Mouse (Mus musculus) kidney, embryonic 15.5 days (tissue): ENCODE results near the gene Isg15. TPM values are rescaled to one million over a fixed set of nuclear protein-coding genes. Genes with fewer than 3 reads are reported as not detected.

Source experiments
- ATAC-seq: fragments of 200-750 bp; cut with Nextera tagmentation; replicated peaks from 2 replicates; pipeline ENCODE4 v1.8.0; 2017; ENCODE audit warnings: moderate TSS enrichment; ENCODE audit not compliant: low FRiP score
- H3K27ac ChIP-seq: fragments of 300-500 bp; sonication (generic); 2 replicates; pipeline ENCODE4 v1.5.1; 2015; ENCODE audit warnings: mild to moderate bottlenecking, inconsistent platforms
- H3K27me3 ChIP-seq: fragments of 300-500 bp; sonication (generic); 2 replicates; pipeline ENCODE4 v1.6.1; 2015; ENCODE audit warnings: inconsistent platforms
- H3K36me3 ChIP-seq: fragments of 300-500 bp; sonication (generic); 2 replicates; pipeline ENCODE4 v1.6.1; 2015; ENCODE audit warnings: inconsistent platforms
- H3K4me1 ChIP-seq: fragments of 300-500 bp; sonication (generic); 2 replicates; pipeline ENCODE4 v1.6.1; 2015; ENCODE audit warnings: inconsistent platforms
- H3K4me2 ChIP-seq: fragments of 300-500 bp; sonication (generic); 2 replicates; pipeline ENCODE4 v1.6.1; 2015; ENCODE audit warnings: moderate library complexity, mild to moderate bottlenecking, inconsistent platforms
- H3K4me3 ChIP-seq: fragments of 300-500 bp; sonication (generic); replicated peaks from 2 replicates; pipeline ENCODE4 v1.5.1; 2015; ENCODE audit warnings: mild to moderate bottlenecking, inconsistent platforms
- H3K9ac ChIP-seq: fragments of 300-500 bp; sonication (generic); 2 replicates; pipeline ENCODE4 v1.6.1; 2015; ENCODE audit warnings: mild to moderate bottlenecking, inconsistent platforms
- H3K9me3 ChIP-seq: fragments of 300-500 bp; sonication (generic); replicated peaks from 2 replicates; pipeline ENCODE4 v1.6.1; 2016; ENCODE audit warnings: inconsistent platforms
- WGBS: fragments of 180-500 bp; shearing (Covaris S2); methylation state at CpG from one replicate; pipeline ENCODE4 v1.1.7; 2015; ENCODE audit warnings: mixed read lengths; 5-methylcytosine and 5-hydroxymethylcytosine counted together
- polyA plus RNA-seq: library from polyadenylated mRNA; unstranded; fragments of >200 nt; fragmentation: Nextera tagmentation; extraction: Ambion mirVana; gene quantifications from 2 replicates; pipeline ENCODE4 v1.2.1, GENCODE M21; 2015

Isg15 gene
- polyA plus RNA-seq, 1 experiment from 2014 or later = 2.5 TPM

DNA sequence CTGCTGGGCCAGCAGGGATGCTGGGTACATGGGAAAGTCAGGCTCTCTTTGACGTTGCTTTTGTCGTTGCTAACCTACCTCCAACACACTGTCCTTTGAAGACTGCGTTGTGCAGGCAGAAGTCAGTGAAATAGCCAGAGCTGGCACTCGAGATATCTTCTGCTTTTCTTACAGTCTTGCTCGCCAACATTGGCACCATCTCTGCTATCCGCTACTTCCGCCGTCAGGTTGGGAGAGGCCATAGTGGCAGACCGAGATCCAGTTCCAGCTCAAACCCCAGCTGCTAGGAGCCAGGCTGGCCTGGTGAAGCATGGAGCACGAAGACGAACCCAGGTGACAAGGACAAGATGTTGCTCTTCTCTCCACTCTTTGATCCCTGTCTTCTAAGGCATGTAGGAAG, 19.3 kb upstream of the Isg15 start:
- no peak overlapping the region for H3K9ac ChIP-seq
- no peak overlapping the region for H3K4me2 ChIP-seq
- H3K4me3 ChIP-seq = no peak overlapping the region
- no peaks in the 10 kb centered on the region for H3K27me3 ChIP-seq
- no peak for ATAC-seq
- H3K9me3 ChIP-seq = no peaks in the 10 kb centered on the region
- no peak overlapping the region for H3K27ac ChIP-seq
- 89% methylated on average over 11 of the region's 11 CpGs for WGBS
- H3K4me1 ChIP-seq = no peaks in the 10 kb centered on the region
- H3K36me3 ChIP-seq = no peaks in the 10 kb centered on the region

DNA sequence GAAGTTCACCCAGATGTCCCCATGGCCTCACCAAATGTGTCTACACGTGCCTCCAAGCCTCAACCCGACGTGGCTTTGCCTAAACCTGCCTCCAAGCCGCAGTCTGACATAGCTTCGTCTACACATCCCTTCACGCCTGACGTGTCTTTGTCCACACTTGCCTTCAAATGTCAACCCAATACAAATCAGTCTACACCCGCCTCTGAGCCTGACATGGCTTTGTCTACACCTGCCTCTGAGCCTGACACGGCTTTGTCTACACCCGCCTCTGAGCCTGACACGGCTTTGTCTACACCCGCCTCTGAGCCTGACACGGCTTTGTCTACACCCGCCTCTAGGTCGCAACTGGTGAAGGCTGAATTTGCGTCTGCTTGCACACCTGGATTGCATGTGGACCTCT, 17.2 kb upstream of the Isg15 start:
- no peaks in the 10 kb centered on the region for H3K36me3 ChIP-seq
- H3K27ac ChIP-seq = no peak overlapping the region
- no peaks in the 10 kb centered on the region for H3K27me3 ChIP-seq
- ATAC-seq = no peak
- H3K4me2 ChIP-seq = no peak overlapping the region
- H3K9ac ChIP-seq = no peak overlapping the region
- H3K9me3 ChIP-seq = no peaks in the 10 kb centered on the region
- no peaks in the 10 kb centered on the region for H3K4me1 ChIP-seq
- 79% methylated on average over 16 of the region's 16 CpGs for WGBS
- H3K4me3 ChIP-seq = no peak overlapping the region

DNA sequence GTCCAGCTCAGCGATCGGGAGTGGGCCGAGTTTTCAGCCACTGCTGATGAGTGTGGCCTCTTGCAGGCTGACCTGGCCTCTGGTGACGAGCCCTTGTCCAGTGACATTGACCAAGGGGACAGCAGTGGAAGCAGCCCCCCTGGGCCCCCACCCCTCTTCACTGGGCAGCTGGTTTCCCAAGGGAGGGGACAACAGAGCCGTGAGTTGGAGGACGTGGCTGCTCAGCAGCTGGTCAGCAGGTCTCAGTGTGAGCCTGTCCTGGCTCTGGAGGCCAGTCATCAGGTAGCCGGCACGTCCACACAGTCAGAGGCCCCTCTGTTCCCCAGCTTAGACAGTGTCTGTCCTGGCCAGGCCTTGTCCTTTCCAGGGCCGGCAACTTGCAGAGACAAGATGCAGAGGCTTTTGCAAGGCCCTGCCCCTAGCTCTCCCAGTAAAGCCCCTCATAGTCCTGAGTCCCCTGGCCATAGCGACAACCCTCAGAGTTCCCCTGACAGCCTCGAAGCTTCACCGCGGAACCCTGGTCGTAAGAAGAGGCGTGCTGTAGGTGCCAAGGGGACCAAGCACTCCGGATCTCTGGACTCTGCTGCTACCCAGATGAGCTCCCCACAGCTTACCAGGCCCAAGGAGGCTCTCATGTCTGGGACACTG, 16.5 kb upstream of the Isg15 start:
- Histone ChIP-seq H3K36me3 (no peaks in the 10 kb centered on the region), H3K4me2 (no peak overlapping the region), H3K4me3 (no peak overlapping the region), H3K27ac (no peak overlapping the region), H3K9ac (no peak overlapping the region), H3K4me1 (no peaks in the 10 kb centered on the region), H3K9me3 (no peaks in the 10 kb centered on the region), H3K27me3 (no peaks in the 10 kb centered on the region)
- 77% methylated on average over 16 of the region's 16 CpGs for WGBS
- ATAC-seq = no peak

DNA sequence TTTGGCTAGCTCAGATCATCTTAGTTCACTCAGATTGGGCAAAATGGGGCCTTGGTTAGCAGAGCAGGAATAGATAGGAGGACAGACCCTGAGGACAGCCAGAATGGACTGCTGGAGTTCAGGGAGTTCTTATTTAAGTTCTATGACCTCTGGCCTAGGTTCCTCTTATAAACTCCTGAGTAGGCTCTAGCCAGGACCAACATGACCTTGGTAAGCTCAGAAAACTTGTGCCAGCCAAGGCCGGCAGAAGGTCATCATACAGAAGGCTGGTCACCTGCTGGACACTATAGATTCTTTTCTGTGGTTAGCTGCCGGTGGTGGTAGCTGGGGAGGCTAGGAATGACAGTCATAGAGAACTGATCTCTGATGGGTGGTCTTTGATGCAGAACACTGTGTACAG, 15.6 kb upstream of the Isg15 start:
- Histone ChIP-seq H3K27me3 (no peaks in the 10 kb centered on the region), H3K4me2 (no peak overlapping the region), H3K9ac (no peak overlapping the region), H3K9me3 (no peaks in the 10 kb centered on the region), H3K36me3 (no peaks in the 10 kb centered on the region), H3K4me3 (no peak overlapping the region), H3K4me1 (no peaks in the 10 kb centered on the region), H3K27ac (no peak overlapping the region)
- no peak for ATAC-seq
- WGBS = 81% methylated on average over 2 of the region's 2 CpGs

DNA sequence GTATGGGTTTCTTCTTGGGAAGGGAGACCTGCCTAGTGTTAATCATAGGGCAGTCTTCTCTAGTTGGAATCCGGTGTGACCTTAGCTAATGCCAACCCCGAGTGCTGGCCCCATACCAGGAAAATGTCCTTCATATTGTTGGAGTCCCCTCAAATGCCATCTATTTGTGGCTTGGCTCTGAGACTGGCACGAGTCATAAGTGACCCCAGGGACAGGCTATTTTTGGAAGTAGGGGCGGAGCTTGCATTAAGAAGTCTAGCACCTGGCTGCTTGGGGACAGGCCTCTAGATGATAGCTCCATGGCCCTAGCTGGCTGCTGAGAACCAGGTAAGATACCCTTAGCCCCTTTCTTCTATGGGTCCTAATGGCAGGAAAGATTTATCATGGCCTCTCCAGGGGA, 15.0 kb upstream of the Isg15 start, which contains the start of gene Perm1:
Gene Perm1 (plus strand): TSS at position 220 of the 400 bp plus-strand sequence.
- WGBS = 70% methylated on average over 4 of the region's 4 CpGs
- Histone ChIP-seq H3K4me2 (no peak within 1 kb of the TSS), H3K9ac (no peak within 1 kb of the TSS), H3K27me3 (no peaks in the 10 kb centered on the region), H3K9me3 (no peaks in the 10 kb centered on the region), H3K4me3 (no peak within 1 kb of the TSS), H3K4me1 (no peaks in the 10 kb centered on the region), H3K36me3 (no peaks in the 10 kb centered on the region), H3K27ac (no peak within 1 kb of the TSS)
- ATAC-seq = no peak

DNA sequence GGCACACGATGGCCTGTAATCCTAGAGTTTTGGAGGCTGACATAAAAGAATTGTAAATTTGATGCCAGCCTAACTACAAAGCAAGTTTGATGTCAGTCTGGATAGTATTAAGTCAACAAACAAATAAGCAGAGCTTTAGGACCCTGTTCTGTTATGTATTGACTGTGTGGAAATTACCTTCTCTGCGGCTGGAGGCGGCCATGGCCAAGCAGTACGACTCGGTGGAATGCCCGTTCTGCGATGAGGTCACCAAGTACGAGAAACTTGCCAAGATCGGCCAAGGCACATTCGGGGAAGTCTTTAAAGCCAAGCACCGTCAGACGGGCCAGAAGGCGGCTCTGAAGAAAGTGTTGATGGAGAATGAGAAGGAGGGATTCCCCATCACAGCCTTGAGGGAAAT, 12.5 kb upstream of the Isg15 start:
- 91% methylated on average over 13 of the region's 13 CpGs for WGBS
- H3K9me3 ChIP-seq = no peaks in the 10 kb centered on the region

DNA sequence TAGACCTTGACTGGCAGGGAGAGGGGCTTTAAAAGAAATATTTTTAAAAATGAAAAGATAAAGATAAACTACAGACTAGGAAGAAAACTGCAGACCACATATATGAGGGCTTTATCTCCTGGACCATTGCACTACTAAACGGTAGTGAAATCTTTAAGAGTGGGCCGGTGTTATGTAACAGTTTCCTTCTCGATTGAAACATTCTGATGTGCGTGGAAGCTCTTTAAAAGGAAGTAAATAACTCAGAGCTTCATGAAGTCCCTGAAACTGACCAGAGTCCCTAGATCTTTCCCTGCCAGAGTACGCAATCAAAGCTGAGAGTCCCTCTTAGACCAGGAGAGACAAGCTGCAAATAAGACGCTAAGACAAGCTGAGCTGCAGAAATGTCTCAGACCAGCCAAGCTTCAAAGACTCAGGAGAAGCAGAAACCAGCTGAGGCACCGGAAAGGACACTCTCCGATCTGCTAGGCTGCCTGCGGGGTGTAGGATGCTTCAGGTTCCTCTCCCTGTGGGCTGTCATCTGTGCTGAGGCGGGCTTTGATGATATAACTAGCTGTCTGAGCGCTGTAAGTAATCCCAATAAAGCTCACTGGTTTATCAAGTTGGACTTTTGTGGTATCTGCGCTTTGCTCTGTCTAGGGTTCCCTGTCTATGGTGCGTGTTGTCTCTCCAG, 9.5 kb upstream of the Isg15 start:
- H3K9me3 ChIP-seq = no peaks in the 10 kb centered on the region
- ATAC-seq = no peak
- H3K4me1 ChIP-seq = 0 out of 2 replicates have a peak, but pooled peaks cover 3% of the 10 kb centered on the region
- H3K4me3 ChIP-seq = no peak overlapping the region
- no peak overlapping the region for H3K4me2 ChIP-seq
- H3K36me3 ChIP-seq = 0 out of 2 replicates have a peak, but pooled peaks cover 3% of the 10 kb centered on the region
- no peak overlapping the region for H3K27ac ChIP-seq
- H3K27me3 ChIP-seq = peaks cover 3% of the 10 kb centered on the region; the same call in 1 of the 2 replicates
- 69% methylated on average over 13 of the region's 13 CpGs for WGBS
- no peak overlapping the region for H3K9ac ChIP-seq

More for the DNA sequence above, 12.5 kb upstream of the Isg15 start:
- H3K36me3 ChIP-seq = no peaks in the 10 kb centered on the region
- H3K4me3 ChIP-seq = no peak overlapping the region
- no peak overlapping the region for H3K4me2 ChIP-seq
- no peak for ATAC-seq
- H3K9ac ChIP-seq = no peak overlapping the region
- H3K4me1 ChIP-seq = no peaks in the 10 kb centered on the region
- H3K27me3 ChIP-seq = no peaks in the 10 kb centered on the region
- H3K27ac ChIP-seq = no peak overlapping the region

DNA sequence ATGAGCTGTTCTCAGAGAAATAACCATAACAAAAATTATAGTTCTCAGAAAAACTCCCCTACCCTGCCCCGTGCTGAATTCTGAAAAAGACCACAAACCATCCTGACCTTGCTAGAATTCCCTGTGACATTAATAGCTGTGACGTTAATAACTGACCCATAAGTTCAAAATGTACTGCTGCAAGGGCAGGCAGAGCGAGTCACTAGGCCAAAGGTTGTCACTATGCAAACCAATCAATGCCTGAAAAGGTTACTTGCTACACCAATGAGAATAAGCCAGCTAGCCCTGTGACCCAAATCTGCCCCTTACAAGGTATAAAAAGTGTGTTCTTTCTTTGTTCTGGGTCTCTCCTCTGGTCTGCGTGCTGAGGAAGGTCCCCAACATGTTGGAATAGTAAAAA, 8.3 kb upstream of the Isg15 start:
- H3K4me1 ChIP-seq = peaks cover 11% of the 10 kb centered on the region; the same call in 1 of the 2 replicates
- no peak overlapping the region for H3K27ac ChIP-seq
- 80% methylated on average over 4 of the region's 4 CpGs for WGBS
- H3K9me3 ChIP-seq = no peaks in the 10 kb centered on the region
- ATAC-seq = no peak
- H3K9ac ChIP-seq = no peak overlapping the region
- 0 out of 2 replicates have a peak, but pooled peaks cover 3% of the 10 kb centered on the region for H3K36me3 ChIP-seq
- H3K4me3 ChIP-seq = no peak overlapping the region
- no peak overlapping the region for H3K4me2 ChIP-seq
- peaks cover 12% of the 10 kb centered on the region for H3K27me3 ChIP-seq

DNA sequence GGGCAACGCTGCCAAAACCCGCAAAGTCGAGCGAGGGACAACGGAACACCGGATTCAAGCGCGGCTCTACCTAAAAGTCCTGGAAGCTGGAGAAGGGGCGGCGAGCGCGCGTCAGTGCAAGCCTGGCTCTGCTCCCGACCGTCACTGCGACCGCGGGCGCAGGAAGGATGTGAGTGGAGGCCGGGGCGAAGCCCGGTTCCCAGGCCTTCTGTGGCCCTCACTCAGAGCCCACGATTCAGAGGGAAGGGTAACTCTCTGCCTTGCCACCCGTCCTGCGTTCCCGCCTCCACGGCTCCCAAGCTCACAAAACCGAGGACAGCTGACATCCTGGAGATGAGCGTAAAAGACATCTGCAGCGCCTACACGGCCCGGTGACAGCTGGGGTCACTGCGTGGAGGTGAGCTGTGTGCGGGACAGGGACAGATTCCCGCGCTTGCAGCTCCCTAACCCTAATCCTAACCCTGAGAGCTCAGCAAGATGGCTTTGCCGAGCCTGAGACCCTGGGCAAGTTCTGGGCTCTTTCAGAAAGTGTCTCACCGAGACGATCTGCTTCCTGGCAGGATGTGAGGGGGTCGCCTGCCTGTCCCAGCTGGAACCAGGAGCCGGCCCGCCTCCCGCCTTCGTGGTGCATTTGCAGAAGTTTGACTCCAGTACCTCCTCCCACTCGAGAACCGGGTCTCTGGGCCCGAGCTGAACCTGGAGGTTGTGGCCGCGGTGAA, 3.0 kb upstream of the Isg15 start:
- Histone ChIP-seq H3K36me3 (0 out of 2 replicates have a peak, but pooled peaks cover 3% of the 10 kb centered on the region), H3K27ac (peak overlapping the region; percentile 70), H3K9me3 (no peaks in the 10 kb centered on the region), H3K4me1 (peaks cover 31% of the 10 kb centered on the region), H3K9ac (peak overlapping the region; percentile 57), H3K4me3 (peak overlapping the region; percentile 56), H3K4me2 (peak overlapping the region; percentile 92), H3K27me3 (peaks cover 15% of the 10 kb centered on the region)
- WGBS = 1% methylated on average over 49 of the region's 49 CpGs
- ATAC-seq = peak; percentile 46

DNA sequence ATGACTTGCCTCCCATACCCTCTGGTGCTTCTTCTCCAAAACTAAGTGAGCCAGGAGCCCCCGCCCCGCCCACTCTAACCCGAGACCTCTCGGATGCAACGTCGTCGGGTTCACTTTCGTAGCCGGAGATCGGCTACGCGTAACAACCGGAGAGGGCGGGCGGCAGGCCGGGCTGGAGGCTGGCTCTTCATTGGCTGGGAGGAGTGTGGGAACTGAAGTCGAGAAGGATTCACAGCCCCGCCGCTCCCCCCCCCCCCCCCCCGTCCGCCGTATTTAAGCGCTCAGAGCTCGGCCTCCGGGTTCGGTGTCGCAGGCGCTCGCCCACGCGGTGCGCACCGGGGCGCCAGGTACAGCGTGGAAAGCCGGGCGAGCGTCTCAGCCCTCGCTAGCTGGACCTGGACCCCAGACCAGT, 2.4 kb upstream of the Isg15 start, which contains the start of gene AW011738:
Gene AW011738 (plus strand): TSS at position 304 of the 412 bp plus-strand sequence.
- no peaks in the 10 kb centered on the region for H3K9me3 ChIP-seq
- peak; percentile 84 for ATAC-seq
- H3K27ac ChIP-seq = peak within 1 kb of the TSS; percentile 70
- peaks cover 33% of the 10 kb centered on the region for H3K4me1 ChIP-seq
- H3K4me3 ChIP-seq = peak within 1 kb of the TSS; percentile 56
- 0 out of 2 replicates have a peak, but pooled peaks cover 3% of the 10 kb centered on the region for H3K36me3 ChIP-seq
- H3K9ac ChIP-seq = peak within 1 kb of the TSS; percentile 57
- peaks cover 15% of the 10 kb centered on the region for H3K27me3 ChIP-seq
- peak within 1 kb of the TSS; percentile 92 for H3K4me2 ChIP-seq
- WGBS = 0% methylated on average over 33 of the region's 39 CpGs

DNA sequence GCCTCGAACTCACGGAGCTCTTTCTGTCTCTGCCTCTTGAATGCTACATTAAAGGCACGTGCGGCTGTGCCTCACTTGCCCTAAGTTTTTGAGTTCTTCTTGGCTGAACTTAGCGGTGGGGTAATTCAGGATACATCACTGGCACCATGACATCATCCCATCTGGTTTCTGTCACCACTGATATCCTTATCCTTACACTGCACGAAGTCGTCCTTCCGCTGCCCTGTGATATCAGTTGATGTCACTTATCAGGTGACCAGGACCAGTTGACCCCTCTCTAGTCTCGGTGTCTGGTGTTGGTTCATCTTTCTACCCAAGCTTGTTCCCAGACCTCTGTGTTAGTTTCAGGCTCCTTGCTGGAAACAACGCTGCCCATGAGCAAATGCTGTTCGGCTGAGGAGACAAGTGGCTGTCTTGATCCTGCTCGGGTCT, 1.9 kb upstream of the Isg15 start:
- Histone ChIP-seq H3K36me3 (0 out of 2 replicates have a peak, but pooled peaks cover under 1% of the 10 kb centered on the region), H3K4me1 (peaks cover 33% of the 10 kb centered on the region), H3K4me2 (peak overlapping the region; percentile 92), H3K4me3 (peak overlapping the region; percentile 56), H3K27ac (peak overlapping the region; percentile 38; the same call in 1 of the 2 replicates), H3K9ac (no peak overlapping the region), H3K27me3 (peaks cover 15% of the 10 kb centered on the region), H3K9me3 (no peaks in the 10 kb centered on the region)
- WGBS = 37% methylated on average over 12 of the region's 12 CpGs
- ATAC-seq = no peak

DNA sequence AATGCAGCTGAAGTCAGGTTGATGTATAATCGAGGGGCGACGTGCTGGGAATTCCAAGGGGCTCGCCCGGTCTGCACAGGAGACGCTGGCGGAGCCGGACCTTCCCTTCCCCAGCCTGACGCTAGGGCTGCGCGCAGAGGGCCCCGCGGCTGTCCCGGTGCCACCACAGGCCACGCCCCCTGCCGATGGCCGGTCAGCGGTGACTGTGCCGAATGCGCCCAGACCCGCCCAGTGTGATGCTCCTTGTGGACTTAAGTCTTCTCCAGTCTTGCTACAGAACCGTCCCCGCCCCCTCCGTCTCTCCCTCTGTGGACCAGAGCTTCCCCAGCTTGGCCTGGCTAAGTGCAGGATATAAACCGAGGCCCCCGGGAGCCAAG, 2.8 kb downstream of the Isg15 start:
- 0 out of 2 replicates have a peak, but pooled peaks cover 2% of the 10 kb centered on the region for H3K27me3 ChIP-seq
- H3K9me3 ChIP-seq = no peaks in the 10 kb centered on the region
- peak; percentile 93 for ATAC-seq
- H3K4me1 ChIP-seq = peaks cover 54% of the 10 kb centered on the region
- H3K27ac ChIP-seq = peak overlapping the region; percentile 97
- peak overlapping the region; percentile 43 for H3K9ac ChIP-seq
- H3K36me3 ChIP-seq = peaks cover 8% of the 10 kb centered on the region; the same call in 1 of the 2 replicates
- 0% methylated on average over 26 of the region's 26 CpGs for WGBS
- H3K4me3 ChIP-seq = peak overlapping the region; percentile 97
- peak overlapping the region; percentile 90 for H3K4me2 ChIP-seq
